Mouse (Mus musculus): ENCODE data around the gene Fbh1. TPM values are rescaled to one million over a fixed set of nuclear protein-coding genes. Genes with fewer than 3 reads are reported as not detected.
A peak's percentile ranks its signal among the peaks of the same experiment; 100 is the strongest.

Fbh1 gene
- 154 and 165 TPM in 2 replicates for polyA plus RNA-seq (2016; fragmentation: Nextera tagmentation; extraction: Ambion mirVana)

DNA sequence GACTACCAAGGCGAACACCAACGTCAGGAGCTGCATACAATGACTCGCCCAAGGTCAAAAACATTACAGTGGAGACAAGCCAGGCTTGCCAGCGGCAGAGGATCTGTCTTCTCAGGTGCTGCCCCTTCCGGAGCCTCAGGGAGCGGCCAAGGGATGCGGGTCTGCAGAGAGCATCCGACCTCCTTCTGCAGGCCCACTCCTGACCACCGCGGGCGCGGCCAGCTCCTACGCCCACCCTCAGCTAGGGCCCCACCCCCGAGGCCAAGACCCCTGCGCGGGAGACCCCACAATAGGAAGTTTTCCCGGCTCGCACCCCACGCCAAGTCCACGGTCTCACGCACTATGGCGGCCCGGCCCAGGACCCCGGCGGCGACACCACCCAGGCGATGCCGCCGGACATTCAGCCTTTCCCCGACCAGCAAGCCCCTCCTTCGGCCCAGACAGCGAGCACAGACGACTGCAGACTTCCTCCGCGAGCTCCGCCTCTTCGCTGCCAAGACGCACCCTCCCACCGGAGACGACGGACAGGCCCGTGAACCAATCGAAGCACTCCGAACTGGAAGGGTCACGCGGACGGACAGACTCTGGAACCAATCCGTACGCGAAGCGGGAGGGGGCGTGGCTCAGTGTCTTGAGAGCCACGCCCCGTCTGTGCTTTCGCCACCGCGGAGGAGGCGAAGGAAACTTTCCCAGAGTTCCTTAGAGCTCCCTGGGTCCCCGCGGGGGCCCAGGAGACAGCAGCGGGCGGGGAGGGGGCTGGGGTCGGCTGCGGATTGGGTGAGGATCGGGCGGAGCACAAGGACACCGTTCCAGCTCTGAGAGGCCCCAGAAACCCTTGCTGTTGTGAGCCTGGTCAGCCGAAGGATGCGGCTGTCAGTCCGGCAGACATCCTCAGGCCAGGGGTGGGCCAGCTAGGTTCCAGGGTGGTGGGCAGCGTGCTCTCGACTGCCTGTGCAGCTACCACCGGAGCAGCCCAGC, at the start of gene Fbh1, which contains the start of gene Ankrd16:
Gene Fbh1, minus strand, starts transcription at position 492 of the 978 bp plus-strand sequence.
Gene Ankrd16, plus strand, starts transcription at position 786 of the 978 bp plus-strand sequence.
- peaks cover 23% of the 10 kb centered on the region for H3K36me3 ChIP-seq
- H3K4me2 ChIP-seq (replicated peaks), result peak within 1 kb of the TSS; percentile 88
- H3K9me3 ChIP-seq, result no peaks in the 10 kb centered on the region
- H3K27me3 ChIP-seq, result no peaks in the 10 kb centered on the region
- peaks cover 29% of the 10 kb centered on the region for H3K4me1 ChIP-seq
- H3K27ac ChIP-seq (replicated peaks), result peak within 1 kb of the TSS; percentile 96
- peak within 1 kb of the TSS; percentile 87 for H3K9ac ChIP-seq (replicated peaks)
- peak; percentile 96 for ATAC-seq (ENCODE audit: low FRiP score, low read depth)
- under 1% methylated on average over 70 of the region's 73 CpGs for WGBS
- peak within 1 kb of the TSS; percentile 85 for H3K4me3 ChIP-seq

DNA sequence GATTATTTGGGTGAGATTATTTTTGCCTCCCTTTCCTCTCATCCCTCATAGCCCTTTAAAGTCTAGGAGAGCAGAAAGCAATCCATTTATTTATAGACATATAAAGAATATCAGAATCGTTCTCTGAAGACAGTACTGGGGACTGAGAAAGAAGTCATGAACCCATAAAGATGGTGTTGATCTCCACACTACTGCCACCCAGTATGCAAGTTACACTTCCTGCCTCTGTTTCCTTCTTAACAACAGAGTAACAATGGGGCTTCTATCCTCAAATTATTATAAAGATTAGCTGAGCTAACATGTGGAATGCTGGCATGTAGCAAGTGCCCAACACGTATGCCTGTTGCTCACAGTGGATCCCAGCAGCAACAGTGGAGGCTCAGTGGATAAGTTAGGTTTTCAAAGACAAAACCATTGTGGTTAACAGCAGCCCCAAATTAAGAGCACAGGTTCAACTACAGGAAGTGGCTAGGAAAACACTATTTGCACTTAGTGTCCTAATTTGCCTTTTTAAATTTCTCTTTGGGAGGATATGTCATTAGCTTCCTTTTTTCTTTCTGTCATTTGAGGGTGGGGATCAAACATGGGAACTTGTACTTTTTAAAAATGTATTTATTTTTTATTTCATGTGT, 24.0 kb upstream of the Fbh1 start:
- H3K9me3 ChIP-seq, result no peaks in the 10 kb centered on the region
- H3K36me3 ChIP-seq, result no peaks in the 10 kb centered on the region
- H3K4me1 ChIP-seq, result no peaks in the 10 kb centered on the region
- H3K9ac ChIP-seq (replicated peaks), result no peak overlapping the region
- no peak for ATAC-seq (ENCODE audit: low FRiP score, low read depth)
- WGBS, result 90% methylated on average over 2 of the region's 2 CpGs
- no peaks in the 10 kb centered on the region for H3K27me3 ChIP-seq
- no peak overlapping the region for H3K4me3 ChIP-seq
- no peak overlapping the region for H3K4me2 ChIP-seq (replicated peaks)
- H3K27ac ChIP-seq (replicated peaks), result no peak overlapping the region

DNA sequence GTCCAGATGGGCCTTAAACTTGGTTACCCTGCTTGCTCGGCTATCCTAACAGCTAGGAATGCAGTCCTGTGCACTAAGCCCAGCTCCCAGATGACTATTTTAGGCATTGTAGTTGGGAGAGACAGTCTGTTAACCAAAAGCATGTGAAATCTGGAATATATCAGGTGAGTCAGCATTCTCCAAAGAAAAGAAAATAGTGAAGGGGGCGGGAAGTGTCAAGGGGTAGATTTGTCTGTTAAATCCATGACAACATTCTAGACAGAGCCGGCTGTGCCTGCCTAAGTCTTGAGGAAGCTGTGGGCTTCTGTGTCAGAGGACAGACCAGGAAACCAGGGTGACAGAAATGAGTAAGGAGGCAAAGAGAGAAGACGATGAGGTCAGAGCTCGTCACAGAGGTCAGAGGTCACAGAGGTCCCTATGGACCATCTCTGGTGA, 20.6 kb upstream of the Fbh1 start:
- Histone ChIP-seq H3K9me3 (no peaks in the 10 kb centered on the region), H3K4me1 (no peaks in the 10 kb centered on the region), H3K9ac (replicated peaks) (no peak overlapping the region), H3K36me3 (peaks cover 9% of the 10 kb centered on the region), H3K4me3 (no peak overlapping the region), H3K27ac (replicated peaks) (no peak overlapping the region), H3K27me3 (no peaks in the 10 kb centered on the region), H3K4me2 (replicated peaks) (no peak overlapping the region)
- WGBS, result 80% methylated on average over 5 of the region's 5 CpGs
- no peak for ATAC-seq (ENCODE audit: low FRiP score, low read depth)

DNA sequence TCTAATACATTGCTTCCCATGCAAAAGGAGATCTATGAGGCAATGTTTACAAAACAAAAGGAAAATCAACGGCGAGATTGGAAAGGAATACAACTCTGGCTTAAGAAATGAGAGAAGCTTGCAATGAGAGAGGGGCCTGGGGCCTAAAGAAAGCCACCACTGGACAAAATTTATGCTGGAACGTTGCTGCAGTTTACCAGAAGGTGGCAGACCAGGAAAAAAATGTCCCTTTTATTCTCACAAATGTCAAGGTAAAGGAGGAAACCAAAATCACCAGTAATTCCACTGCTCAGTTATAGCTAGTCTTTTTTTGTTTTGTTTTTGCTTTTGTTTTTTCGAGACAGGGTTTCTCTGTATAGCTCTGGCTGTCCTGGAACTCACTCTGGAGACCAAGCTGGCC, 17.3 kb upstream of the Fbh1 start:
- WGBS, result 74% methylated on average over 4 of the region's 4 CpGs
- no peaks in the 10 kb centered on the region for H3K9me3 ChIP-seq
- no peak overlapping the region for H3K9ac ChIP-seq (replicated peaks)
- no peak for ATAC-seq (ENCODE audit: low FRiP score, low read depth)
- no peaks in the 10 kb centered on the region for H3K4me1 ChIP-seq
- H3K36me3 ChIP-seq, result peaks cover 35% of the 10 kb centered on the region
- no peaks in the 10 kb centered on the region for H3K27me3 ChIP-seq
- no peak overlapping the region for H3K4me3 ChIP-seq
- no peak overlapping the region for H3K27ac ChIP-seq (replicated peaks)
- no peak overlapping the region for H3K4me2 ChIP-seq (replicated peaks)

DNA sequence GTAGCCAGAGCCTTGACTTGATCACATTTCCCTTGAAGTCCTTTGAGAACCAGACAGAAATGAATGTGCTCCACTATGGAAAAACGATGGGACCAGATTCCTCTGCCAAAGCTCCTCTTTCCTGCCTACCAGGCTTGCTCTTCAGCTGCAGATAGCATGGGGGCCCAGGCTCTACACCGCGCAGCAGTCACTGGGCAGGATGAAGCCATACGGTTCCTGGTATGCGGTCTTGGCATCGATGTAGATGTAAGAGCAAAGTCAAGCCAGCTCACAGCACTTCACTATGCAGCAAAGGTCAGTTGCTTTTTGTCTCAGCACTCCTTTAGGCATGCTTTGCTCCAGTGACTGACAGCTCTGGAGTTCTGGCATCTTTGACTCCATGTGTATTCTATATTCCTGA, 6.8 kb upstream of the Fbh1 start:
- H3K9me3 ChIP-seq, result no peaks in the 10 kb centered on the region
- H3K27ac ChIP-seq (replicated peaks), result no peak overlapping the region
- 91% methylated on average over 6 of the region's 6 CpGs for WGBS
- peaks cover 13% of the 10 kb centered on the region for H3K4me1 ChIP-seq
- H3K36me3 ChIP-seq, result peaks cover 86% of the 10 kb centered on the region
- no peak for ATAC-seq (ENCODE audit: low FRiP score, low read depth)
- no peak overlapping the region for H3K4me2 ChIP-seq (replicated peaks)
- no peak overlapping the region for H3K4me3 ChIP-seq
- no peak overlapping the region for H3K9ac ChIP-seq (replicated peaks)
- no peaks in the 10 kb centered on the region for H3K27me3 ChIP-seq

DNA sequence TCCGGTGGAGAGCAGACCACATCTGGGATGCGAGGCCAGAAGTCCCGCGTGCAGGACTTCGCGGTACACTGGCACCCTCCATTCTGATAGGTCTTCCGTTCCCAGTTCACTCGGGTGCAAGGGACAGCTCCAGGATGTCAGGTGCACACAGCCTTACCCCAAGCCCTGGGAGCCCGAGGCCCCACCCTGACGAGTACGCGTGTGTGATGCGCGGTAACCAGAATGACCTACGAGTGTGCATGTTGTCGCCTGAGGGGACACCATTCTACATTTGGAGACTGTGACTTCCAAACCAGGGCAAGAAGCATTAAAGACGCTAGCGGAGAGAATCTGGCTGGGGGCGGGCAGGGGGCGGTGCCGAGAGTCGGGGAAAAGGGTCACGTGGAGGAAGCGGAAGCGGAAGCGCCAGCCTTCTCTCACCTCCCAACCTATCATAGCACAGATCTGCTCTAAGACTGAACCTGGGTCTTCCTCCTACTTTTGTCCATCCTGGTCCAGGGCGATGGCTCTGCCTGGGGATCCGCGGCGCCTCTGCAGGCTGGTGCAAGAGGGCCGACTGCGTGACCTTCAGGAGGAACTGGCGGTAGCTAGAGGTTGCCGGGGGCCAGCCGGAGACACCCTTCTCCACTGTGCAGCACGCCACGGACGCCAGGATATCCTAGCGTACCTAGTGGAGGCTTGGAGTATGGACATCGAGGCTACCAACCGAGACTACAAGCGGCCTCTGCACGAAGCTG, 873 bp upstream of the Fbh1 start:
- Histone ChIP-seq H3K4me1 (peaks cover 29% of the 10 kb centered on the region), H3K27me3 (no peaks in the 10 kb centered on the region), H3K4me3 (peak overlapping the region; percentile 85), H3K27ac (replicated peaks) (peak overlapping the region; percentile 96), H3K36me3 (peaks cover 32% of the 10 kb centered on the region), H3K9me3 (no peaks in the 10 kb centered on the region), H3K4me2 (replicated peaks) (peak overlapping the region; percentile 88), H3K9ac (replicated peaks) (peak overlapping the region; percentile 81)
- ATAC-seq (ENCODE audit: low FRiP score, low read depth), result peak; percentile 82
- under 1% methylated on average over 43 of the region's 43 CpGs for WGBS

DNA sequence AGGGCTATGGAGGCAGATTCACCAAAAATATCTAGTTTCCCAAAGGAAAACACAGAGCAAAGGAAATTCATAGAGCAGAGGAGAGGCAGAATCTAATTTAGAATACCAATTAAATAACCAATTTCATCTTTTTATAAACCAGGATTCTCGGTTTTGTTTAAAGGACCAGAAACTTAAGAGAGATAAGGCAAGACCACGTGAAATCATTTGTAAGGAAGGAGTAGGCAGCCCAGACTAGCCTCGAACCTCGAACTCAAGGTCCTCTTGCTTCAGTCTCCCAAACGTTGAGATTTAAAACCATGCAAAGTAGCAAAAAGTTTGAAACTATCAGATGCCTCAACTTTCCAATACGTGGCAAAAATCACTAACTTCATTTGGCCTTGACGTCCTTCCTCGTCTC, 967 bp downstream of the Fbh1 start:
- Histone ChIP-seq H3K9ac (replicated peaks) (peak overlapping the region; percentile 87; the same call in 1 of the 2 replicates), H3K4me1 (peaks cover 29% of the 10 kb centered on the region), H3K4me2 (replicated peaks) (peak overlapping the region; percentile 83), H3K27me3 (no peaks in the 10 kb centered on the region), H3K4me3 (peak overlapping the region; percentile 85), H3K9me3 (no peaks in the 10 kb centered on the region), H3K36me3 (peaks cover 13% of the 10 kb centered on the region), H3K27ac (replicated peaks) (no peak overlapping the region)
- no peak for ATAC-seq (ENCODE audit: low FRiP score, low read depth)
- WGBS, result 60% methylated on average over 8 of the region's 8 CpGs

DNA sequence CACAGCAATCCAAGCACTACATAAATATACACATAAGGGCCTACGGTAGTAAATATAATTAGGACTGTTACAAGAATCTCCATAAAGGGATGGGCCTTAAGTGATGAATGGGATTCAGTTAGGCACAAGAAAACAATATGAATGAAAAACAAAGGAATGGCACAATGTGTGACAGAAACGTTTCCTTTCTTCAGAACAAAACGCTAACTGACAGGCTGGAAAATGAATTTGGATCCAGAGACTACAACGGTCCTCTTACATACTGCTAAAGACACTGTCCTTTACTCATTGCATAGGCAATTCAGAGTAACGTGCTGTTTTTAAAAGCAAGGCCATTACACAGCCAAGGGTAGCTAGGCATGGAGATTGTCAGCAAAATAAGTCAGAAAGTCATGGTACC, 2.3 kb downstream of the Fbh1 start:
- ATAC-seq (ENCODE audit: low FRiP score, low read depth), result no peak
- Histone ChIP-seq H3K4me1 (peaks cover 25% of the 10 kb centered on the region), H3K4me3 (no peak overlapping the region), H3K9ac (replicated peaks) (no peak overlapping the region), H3K27ac (replicated peaks) (no peak overlapping the region), H3K27me3 (no peaks in the 10 kb centered on the region), H3K36me3 (0 out of 2 replicates have a peak, but pooled peaks cover under 1% of the 10 kb centered on the region), H3K4me2 (replicated peaks) (no peak overlapping the region), H3K9me3 (no peaks in the 10 kb centered on the region)
- 71% methylated on average over 5 of the region's 5 CpGs for WGBS

DNA sequence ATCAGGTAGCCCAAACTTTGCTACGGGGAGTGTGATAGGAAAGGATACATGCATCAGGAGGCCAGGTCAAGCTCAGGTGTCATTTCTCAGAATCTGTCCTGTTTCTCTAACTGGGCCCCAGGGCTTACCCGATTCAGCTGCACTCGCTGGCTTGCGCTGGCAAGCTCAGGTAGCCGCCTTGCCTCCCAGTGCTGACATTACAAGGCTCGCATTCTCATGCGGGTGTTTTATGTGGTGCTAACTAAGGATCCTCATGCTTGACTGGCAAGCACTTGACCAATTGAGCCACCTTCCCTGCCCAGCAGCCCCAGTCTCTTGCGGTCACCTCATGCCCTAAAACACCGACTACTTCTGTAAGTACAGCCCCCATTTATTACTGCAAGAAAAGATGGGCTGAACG, 3.0 kb downstream of the Fbh1 start:
- Histone ChIP-seq H3K9ac (replicated peaks) (no peak overlapping the region), H3K4me3 (no peak overlapping the region), H3K4me2 (replicated peaks) (no peak overlapping the region), H3K27me3 (no peaks in the 10 kb centered on the region), H3K4me1 (peaks cover 18% of the 10 kb centered on the region), H3K27ac (replicated peaks) (no peak overlapping the region), H3K9me3 (no peaks in the 10 kb centered on the region), H3K36me3 (peaks cover 4% of the 10 kb centered on the region; the same call in 1 of the 2 replicates)
- 95% methylated on average over 10 of the region's 10 CpGs for WGBS
- no peak for ATAC-seq (ENCODE audit: low FRiP score, low read depth)

DNA sequence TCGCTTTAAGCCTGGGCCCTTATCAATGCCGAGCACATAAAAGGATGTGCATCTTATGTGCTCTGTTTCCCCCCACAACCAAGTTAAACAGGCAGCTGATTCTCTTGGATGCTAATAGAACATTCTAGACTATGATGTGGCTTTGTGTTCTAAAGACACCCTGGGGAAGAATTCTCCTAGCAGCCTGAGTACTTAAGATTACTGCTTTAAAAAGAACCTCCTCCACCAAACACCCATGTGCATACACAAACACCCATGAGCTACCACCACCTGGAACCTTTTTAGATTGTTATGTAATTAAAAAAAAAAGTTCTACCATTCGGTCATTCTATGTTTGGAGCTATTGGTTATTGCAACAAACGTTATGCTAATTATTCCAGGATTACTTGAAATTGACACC, 5.0 kb downstream of the Fbh1 start:
- no peak for ATAC-seq (ENCODE audit: low FRiP score, low read depth)

DNA sequence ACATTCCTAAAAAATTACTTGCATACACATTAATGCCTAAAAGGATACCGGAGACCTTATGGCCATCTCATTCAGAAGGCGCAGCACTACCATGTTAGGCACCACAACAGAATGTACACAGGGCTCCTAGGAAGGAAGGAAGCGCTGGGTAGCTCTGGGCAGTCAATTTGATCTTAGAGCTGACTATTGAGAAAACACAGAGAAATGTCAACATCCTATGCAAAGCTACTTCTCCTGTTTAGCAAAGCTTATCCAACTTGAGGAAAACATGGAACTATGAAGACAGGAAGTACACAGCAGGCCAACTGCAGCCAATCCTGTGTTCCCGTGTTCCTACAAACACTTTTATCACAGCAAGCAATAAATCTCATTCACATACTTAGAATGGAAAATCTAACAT, 5.7 kb downstream of the Fbh1 start:
- ATAC-seq (ENCODE audit: low FRiP score, low read depth), result no peak
- Histone ChIP-seq H3K4me3 (no peak overlapping the region), H3K27ac (replicated peaks) (no peak overlapping the region), H3K27me3 (no peaks in the 10 kb centered on the region), H3K9me3 (no peaks in the 10 kb centered on the region), H3K4me1 (peaks cover 11% of the 10 kb centered on the region), H3K4me2 (replicated peaks) (no peak overlapping the region), H3K36me3 (peaks cover 24% of the 10 kb centered on the region), H3K9ac (replicated peaks) (no peak overlapping the region)
- WGBS, result 90% methylated on average over 4 of the region's 4 CpGs

More for the DNA sequence above, 5.0 kb downstream of the Fbh1 start:
- peaks cover 17% of the 10 kb centered on the region for H3K36me3 ChIP-seq
- 87% methylated on average over 4 of the region's 4 CpGs for WGBS
- no peaks in the 10 kb centered on the region for H3K9me3 ChIP-seq
- H3K4me2 ChIP-seq (replicated peaks), result no peak overlapping the region
- H3K27me3 ChIP-seq, result no peaks in the 10 kb centered on the region
- no peak overlapping the region for H3K9ac ChIP-seq (replicated peaks)
- no peak overlapping the region for H3K27ac ChIP-seq (replicated peaks)
- H3K4me1 ChIP-seq, result peaks cover 13% of the 10 kb centered on the region
- H3K4me3 ChIP-seq, result no peak overlapping the region

Data from midbrain, embryonic 12.5 days (tissue).